In genomic region chr1:36378880-36379279, GRCm38 (mm10) we compare ENCODE assay signal across 25 mouse cellular contexts. TPM values are rescaled to one million over a fixed set of nuclear protein-coding genes. Genes with fewer than 3 reads are reported as not detected.
DNase-seq lines count a peak whose midpoint lies in the region; ATAC-seq and TF ChIP-seq lines count a peak whose summit lies in the region.
"Had no signal": no experiment of that assay in that cellular context is flagged by ENCODE, and none has a peak within 500 bp of the region (broad histone marks: within the 10 kb centered on the region; RNA-seq: fewer than 3 reads in every experiment).

No protein-coding gene starts in this region.

- no peak overlapping the region for H3K4me3 ChIP-seq in MEL (ENCODE audit: control insufficient read depth in 1 of 2, insufficient read depth in 1 of 2, low read depth in 2 of 2, low read length in 2 of 2)
- no peak overlapping the region for H3K4me3 ChIP-seq in liver, embryonic 11.5 days (ENCODE audit: low read depth, low read length)
- H3K4me3 ChIP-seq in liver, embryonic 14.5 days (ENCODE audit: insufficient read depth in 1 of 2, low read depth in 2 of 2, low read length in 2 of 2), result no peak overlapping the region
- no peak overlapping the region for H3K4me3 ChIP-seq in heart, embryonic 10.5 days
- no peak overlapping the region for H3K4me3 ChIP-seq in forebrain, embryonic 11.5 days (ENCODE audit: low read depth, low read length)
- H3K4me3 ChIP-seq: forebrain, embryonic 10.5 days; gastrocnemius, adult 2 months; heart, embryonic 12.5 days; heart, embryonic 15.5 days; hindbrain, embryonic 10.5 days; hindbrain, embryonic 13.5 days had no signal

- no peaks in the 10 kb centered on the region for H3K79me2 ChIP-seq in MEL (ENCODE audit: control insufficient read depth, insufficient read depth, low read length, poor library complexity)

- no peak for TF ChIP-seq POLR2A in MEL (IDR thresholded peaks at IDR 0.05; ENCODE audit: control insufficient read depth in 1 of 2, insufficient read depth in 1 of 2, low read depth in 1 of 2, low read length in 2 of 2, poor library complexity in 1 of 2)

- peaks cover 0 to 10% of the 10 kb centered on the region in 2 experiments; a peak in 1 of 4 replicates for H3K4me1 ChIP-seq in MEL (ENCODE audit: control insufficient read depth in 1 of 2, insufficient read depth in 2 of 2, low read length in 2 of 2)
- H3K4me1 ChIP-seq in liver, embryonic 11.5 days (replicated peaks; ENCODE audit: control insufficient read depth, insufficient read depth, low read length), result no peaks in the 10 kb centered on the region
- peaks cover 0 to 10% of the 10 kb centered on the region in 2 experiments; a peak in 2 of 4 replicates for H3K4me1 ChIP-seq in liver, embryonic 14.5 days (replicated peaks; ENCODE audit: control insufficient read depth in 2 of 2, insufficient read depth in 2 of 2, low read length in 1 of 2)
- no peaks in the 10 kb centered on the region for H3K4me1 ChIP-seq in heart, embryonic 10.5 days
- H3K4me1 ChIP-seq in forebrain, embryonic 11.5 days (replicated peaks; ENCODE audit: control insufficient read depth, insufficient read depth, low read length), result no peaks in the 10 kb centered on the region
- H3K4me1 ChIP-seq: forebrain, embryonic 10.5 days; heart, embryonic 12.5 days; heart, embryonic 15.5 days; hindbrain, embryonic 10.5 days; hindbrain, embryonic 13.5 days had no signal

- H3K27me3 ChIP-seq in MEL (ENCODE audit: control insufficient read depth in 1 of 2, insufficient read depth in 2 of 2, low read length in 2 of 2), result no peaks in the 10 kb centered on the region; a peak in 1 of 4 replicates
- H3K27me3 ChIP-seq in liver, embryonic 11.5 days (replicated peaks; ENCODE audit: control insufficient read depth, insufficient read depth, low read length), result 0 out of 2 replicates have a peak, but pooled peaks cover 4% of the 10 kb centered on the region
- H3K27me3 ChIP-seq in liver, embryonic 14.5 days (ENCODE audit: control insufficient read depth, insufficient read depth, low read length), result no peaks in the 10 kb centered on the region; the same call in 1 of the 2 replicates
- 0 out of 2 replicates have a peak, but pooled peaks cover 7% of the 10 kb centered on the region for H3K27me3 ChIP-seq in heart, embryonic 10.5 days (ENCODE audit: insufficient read depth, poor library complexity, severe bottlenecking)
- H3K27me3 ChIP-seq in forebrain, embryonic 11.5 days (ENCODE audit: control insufficient read depth, insufficient read depth, low read length), result no peaks in the 10 kb centered on the region
- H3K27me3 ChIP-seq: heart, embryonic 12.5 days; heart, embryonic 15.5 days; hindbrain, embryonic 13.5 days had no signal

- 45% methylated on average over 6 of the region's 6 CpGs for WGBS in liver, embryonic 11.5 days
- 24% methylated on average over 6 of the region's 6 CpGs for WGBS in liver, embryonic 14.5 days (ENCODE audit: insufficient replicate concordance)
- 58% methylated on average over 6 of the region's 6 CpGs for WGBS in heart, embryonic 10.5 days
- 79% methylated on average over 6 of the region's 6 CpGs for WGBS in forebrain, embryonic 11.5 days

- H3K9me3 ChIP-seq in MEL (replicated peaks; ENCODE audit: insufficient read depth, low read length), result no peaks in the 10 kb centered on the region
- no peaks in the 10 kb centered on the region for H3K9me3 ChIP-seq in liver, embryonic 11.5 days (ENCODE audit: control insufficient read depth, low read length)
- no peaks in the 10 kb centered on the region for H3K9me3 ChIP-seq in liver, embryonic 14.5 days (ENCODE audit: control insufficient read depth, low read length)
- no peaks in the 10 kb centered on the region for H3K9me3 ChIP-seq in heart, embryonic 10.5 days
- H3K9me3 ChIP-seq in forebrain, embryonic 11.5 days (ENCODE audit: control insufficient read depth, low read length), result no peaks in the 10 kb centered on the region
- H3K9me3 ChIP-seq: forebrain, embryonic 10.5 days; heart, embryonic 12.5 days; heart, embryonic 15.5 days; hindbrain, embryonic 10.5 days; hindbrain, embryonic 13.5 days had no signal

- H3K36me3 ChIP-seq in MEL (ENCODE audit: control insufficient read depth in 1 of 2, insufficient read depth in 2 of 2, low read length in 2 of 2), result 0 out of 4 replicates have a peak, but pooled peaks cover 0 to 2% of the 10 kb centered on the region in 2 experiments
- no peaks in the 10 kb centered on the region for H3K36me3 ChIP-seq in liver, embryonic 11.5 days (ENCODE audit: control insufficient read depth, insufficient read depth, low read length)
- no peaks in the 10 kb centered on the region for H3K36me3 ChIP-seq in liver, embryonic 14.5 days (replicated peaks; ENCODE audit: control insufficient read depth, insufficient read depth, low read depth)
- no peaks in the 10 kb centered on the region for H3K36me3 ChIP-seq in heart, embryonic 10.5 days
- H3K36me3 ChIP-seq in forebrain, embryonic 11.5 days (ENCODE audit: control insufficient read depth, insufficient read depth, low read length), result no peaks in the 10 kb centered on the region
- H3K36me3 ChIP-seq: forebrain, embryonic 10.5 days; heart, embryonic 12.5 days; heart, embryonic 15.5 days; hindbrain, embryonic 10.5 days; hindbrain, embryonic 13.5 days had no signal

- ATAC-seq in liver, embryonic 11.5 days (replicated peaks; ENCODE audit: low FRiP score), result peak; percentile 45; the same call in 1 of the 2 replicates
- ATAC-seq in liver, embryonic 14.5 days (ENCODE audit: insufficient read depth), result peak; percentile 41; the same call in 1 of the 2 replicates
- ATAC-seq in forebrain, embryonic 11.5 days (replicated peaks; ENCODE audit: low FRiP score), result no peak
- ATAC-seq: activated CD4-positive, CD25-positive, alpha-beta regulatory T cell, adult 4 months; CD4-positive, CD25-positive, alpha-beta regulatory T cell, adult 4 months; forebrain, embryonic 14.5 days had no signal

- no peak overlapping the region for H3K4me2 ChIP-seq in liver, embryonic 11.5 days
- no peak overlapping the region for H3K4me2 ChIP-seq in liver, embryonic 14.5 days (ENCODE audit: low read depth)
- H3K4me2 ChIP-seq in forebrain, embryonic 11.5 days (ENCODE audit: low read depth, low read length, severe bottlenecking), result no peak overlapping the region
- H3K4me2 ChIP-seq: heart, embryonic 12.5 days; heart, embryonic 15.5 days; hindbrain, embryonic 13.5 days had no signal

- peak; percentile 11 to 38; a peak in 1 of 4 replicates for TF ChIP-seq EP300 in MEL (IDR thresholded peaks at IDR 0.05; ENCODE audit: low read depth in 1 of 2, low read length in 2 of 2)
- no peak for TF ChIP-seq EP300 in liver, embryonic 14.5 days (IDR thresholded peaks at IDR 0.05; ENCODE audit: low read depth)

- no peak for TF ChIP-seq RAD21 in MEL (IDR thresholded peaks at IDR 0.05; ENCODE audit: low read depth, low read length)

- no peak overlapping the region for H3K27ac ChIP-seq in MEL (ENCODE audit: control insufficient read depth, low read depth, low read length)
- no peak overlapping the region for H3K27ac ChIP-seq in liver, embryonic 11.5 days (ENCODE audit: low read depth, low read length)
- H3K27ac ChIP-seq in liver, embryonic 14.5 days, result no peak overlapping the region
- no peak overlapping the region for H3K27ac ChIP-seq in heart, embryonic 10.5 days
- H3K27ac ChIP-seq in forebrain, embryonic 11.5 days (ENCODE audit: low read depth, low read length), result no peak overlapping the region
- H3K27ac ChIP-seq: forebrain, embryonic 10.5 days; gastrocnemius, adult 2 months; heart, embryonic 15.5 days; hindbrain, embryonic 10.5 days; hindbrain, embryonic 13.5 days had no signal

- H3K9ac ChIP-seq in MEL (ENCODE audit: control insufficient read depth, low read depth, low read length, poor library complexity, severe bottlenecking), result no peak overlapping the region
- no peak overlapping the region for H3K9ac ChIP-seq in liver, embryonic 11.5 days (ENCODE audit: low read depth, low read length)
- H3K9ac ChIP-seq in liver, embryonic 14.5 days (replicated peaks), result no peak overlapping the region
- H3K9ac ChIP-seq in forebrain, embryonic 11.5 days (ENCODE audit: low read length), result no peak overlapping the region
- H3K9ac ChIP-seq: forebrain, postnatal 0 days; heart, embryonic 12.5 days; heart, embryonic 15.5 days; hindbrain, embryonic 13.5 days had no signal

- peak; percentile 41 for DNase-seq in MEL (ENCODE audit: low read depth, low spot score)
- DNase-seq in liver, embryonic 11.5 days (ENCODE audit: low spot score), result no peak
- DNase-seq in liver, embryonic 14.5 days (ENCODE audit: low read depth in 3 of 3, low spot score in 3 of 3), result peak in 2 of 3 experiments; percentile 19
- no peak for DNase-seq in heart, embryonic 10.5 days (ENCODE audit: low spot score)
- no peak for DNase-seq in forebrain, embryonic 11.5 days (ENCODE audit: low spot score)
- no peak for DNase-seq in kidney, adult 8-10 months
- DNase-seq: adrenal gland, adult 8-10 months; adrenal gland, postnatal 25 days; cerebellum, adult 18-20 months; cerebellum, adult 9-10 months; gastrocnemius, adult 2 months; gastrocnemius, postnatal 14 days; heart, adult 11 months; heart, postnatal 10 days; heart, postnatal 36 days had no signal

- no peak for TF ChIP-seq CTCF in MEL (IDR thresholded peaks at IDR 0.05 in 2 of 3, conservative IDR thresholded peaks at IDR 0.05 in 1 of 3; ENCODE audit: control insufficient read depth in 1 of 3, insufficient read depth in 1 of 3, low read depth in 2 of 3, low read length in 3 of 3, poor library complexity in 1 of 3, severe bottlenecking in 1 of 3)
- TF ChIP-seq CTCF in liver, embryonic 14.5 days (IDR thresholded peaks at IDR 0.05; ENCODE audit: low read depth), result no peak

RNA-seq across cellular contexts. Expression of gene Fer1l5, which starts 6.8 kb away (rescaled TPM):
- total RNA-seq in MEL (2012; rRNA removed), result 0.13 TPM in 1 of 2 replicates, not detected in the other
- polyA plus RNA-seq in MEL (2012; ENCODE audit: insufficient read depth in 1 of 2, insufficient read length in 2 of 2, low read depth in 1 of 2, low replicate concordance in 2 of 2, missing spikeins in 1 of 2), result 1 to 10 TPM in 1 of 2 experiments, not detected in 1; 2.3 TPM
- polyA plus RNA-seq in liver, embryonic 11.5 days (2014; fragmentation: Nextera tagmentation; extraction: Ambion mirVana), result 0.51 and 0.71 TPM in 2 replicates
- polyA plus RNA-seq in liver, embryonic 14.5 days (2012; rRNA removed), result 0.02 and 0.03 TPM in 2 replicates
- 0.13 and 0.15 TPM in 2 replicates for polyA plus RNA-seq in liver, embryonic 14.5 days (2014; fragmentation: Nextera tagmentation; extraction: Ambion mirVana)
- 0.74 and 1.3 TPM in 2 replicates for polyA plus RNA-seq in heart, embryonic 10.5 days (2016; fragmentation: Nextera tagmentation; extraction: Ambion mirVana)
- 1.4 and 1.9 TPM in 2 replicates for polyA plus RNA-seq in forebrain, embryonic 11.5 days (2014; fragmentation: Nextera tagmentation; extraction: Ambion mirVana)
- total RNA-seq: adrenal gland, postnatal 25 days; forebrain, postnatal 0 days; gastrocnemius, adult 2 months; gastrocnemius, postnatal 14 days; heart, adult 8-10 months; heart, postnatal 10 days; heart, postnatal 36 days had no signal

RNA-seq across cellular contexts. Expression of gene Kansl3, which starts 9.9 kb away (rescaled TPM):
- 26.4 and 29.0 TPM in 2 replicates for total RNA-seq in MEL (2012; rRNA removed)
- 10 to 100 TPM; 45.6 to 55.4 TPM for polyA plus RNA-seq in MEL (2012; ENCODE audit: insufficient read depth in 1 of 2, insufficient read length in 2 of 2, low read depth in 1 of 2, low replicate concordance in 2 of 2, missing spikeins in 1 of 2)
- 27.9 and 29.2 TPM in 2 replicates for polyA plus RNA-seq in liver, embryonic 11.5 days (2014; fragmentation: Nextera tagmentation; extraction: Ambion mirVana)
- 9.2 and 10.9 TPM in 2 replicates for polyA plus RNA-seq in liver, embryonic 14.5 days (2012; rRNA removed)
- polyA plus RNA-seq in liver, embryonic 14.5 days (2014; fragmentation: Nextera tagmentation; extraction: Ambion mirVana), result 7.2 and 8.6 TPM in 2 replicates
- polyA plus RNA-seq in heart, embryonic 10.5 days (2016; fragmentation: Nextera tagmentation; extraction: Ambion mirVana), result 46.7 and 52.1 TPM in 2 replicates
- polyA plus RNA-seq in forebrain, embryonic 11.5 days (2014; fragmentation: Nextera tagmentation; extraction: Ambion mirVana), result 46.2 and 49.6 TPM in 2 replicates

Comparison
In these comparisons a context has a peak if more than half of its experiments do, and no peak if none do; other contexts are left out.
1. DNase-seq: peak in MEL (single experiment) and liver, embryonic 14.5 days (2 of 3); none in liver, embryonic 11.5 days (single experiment), heart, embryonic 10.5 days (single experiment), forebrain, embryonic 11.5 days (single experiment) and kidney, adult 8-10 months (0 of 2).